Mouse (Mus musculus): Measurements from ENCODE around the gene Hmcn1. TPM values are rescaled to one million over a fixed set of nuclear protein-coding genes. Genes with fewer than 3 reads are reported as not detected.

Gene Hmcn1
- polyA plus RNA-seq, 1 experiment from 2014 or later: 6.3 TPM

DNA sequence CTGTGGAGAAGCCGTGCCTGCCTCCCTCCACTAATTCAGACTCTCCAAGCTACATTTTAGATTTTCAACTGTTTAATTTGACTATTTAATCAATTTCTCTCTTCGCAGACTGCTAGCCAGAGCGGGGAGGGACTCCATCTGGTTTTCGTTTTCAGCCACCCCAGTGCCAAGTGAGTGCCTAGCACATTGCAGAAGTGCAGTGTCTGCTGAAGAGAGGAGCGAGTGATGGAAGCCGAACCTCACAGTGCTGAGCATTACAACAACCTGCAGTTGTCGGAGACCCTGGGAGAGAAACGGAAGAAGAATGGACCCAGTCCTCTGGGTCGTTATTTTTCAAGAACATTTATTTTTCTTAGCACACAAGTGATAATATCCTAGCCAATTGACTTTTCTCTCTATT lies 59.6 kb downstream of the Hmcn1 start:
- Histone ChIP-seq H3K27ac (ENCODE audit: low read depth) (no peak overlapping the region), H3K9ac (ENCODE audit: low read length) (no peak overlapping the region), H3K9me3 (ENCODE audit: control insufficient read depth, low read length) (no peaks in the 10 kb centered on the region), H3K27me3 (replicated peaks; ENCODE audit: control insufficient read depth, insufficient read depth, low read length) (no peaks in the 10 kb centered on the region), H3K4me3 (ENCODE audit: low read depth, low read length) (no peak overlapping the region), H3K36me3 (ENCODE audit: control insufficient read depth, insufficient read depth, low read length) (no peaks in the 10 kb centered on the region), H3K4me1 (replicated peaks; ENCODE audit: control insufficient read depth, insufficient read depth, low read length) (0 out of 2 replicates have a peak, but pooled peaks cover 3% of the 10 kb centered on the region), H3K4me2 (ENCODE audit: low read length) (peak overlapping the region; percentile 34)
- WGBS: 24% methylated on average over 9 of the region's 9 CpGs
- ATAC-seq (replicated peaks; ENCODE audit: low FRiP score, low TSS enrichment, low read depth) (no peak), DNase-seq (ENCODE audit: low spot score) (no peak)

DNA sequence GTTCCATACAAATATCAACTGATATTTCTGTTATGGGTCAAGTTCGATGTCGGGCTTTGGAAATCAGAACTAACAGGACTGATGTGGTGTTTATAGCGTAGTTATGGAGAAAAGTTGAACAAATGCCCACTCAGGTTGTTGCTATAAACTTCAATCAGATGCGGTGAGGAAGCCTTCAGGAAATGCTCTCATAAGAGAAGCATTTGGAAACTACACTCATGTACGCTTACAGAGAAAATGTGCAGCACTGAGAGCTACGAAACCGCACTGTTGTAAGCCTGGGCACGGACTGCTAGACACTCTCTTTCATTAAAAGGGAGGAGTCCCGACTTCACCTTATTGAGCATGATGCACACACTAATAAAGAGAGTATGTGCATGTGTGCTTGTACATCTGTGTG lies 72.4 kb downstream of the Hmcn1 start:
- no peak overlapping the region for H3K9ac ChIP-seq (ENCODE audit: low read length)
- DNase-seq (ENCODE audit: low spot score): no peak
- no peak overlapping the region for H3K4me3 ChIP-seq (ENCODE audit: low read depth, low read length)
- H3K27me3 ChIP-seq (replicated peaks; ENCODE audit: control insufficient read depth, insufficient read depth, low read length): no peaks in the 10 kb centered on the region
- ATAC-seq (replicated peaks; ENCODE audit: low FRiP score, low TSS enrichment, low read depth): no peak
- H3K36me3 ChIP-seq (ENCODE audit: control insufficient read depth, insufficient read depth, low read length): no peaks in the 10 kb centered on the region
- WGBS: 84% methylated on average over 9 of the region's 9 CpGs
- no peak overlapping the region for H3K27ac ChIP-seq (ENCODE audit: low read depth)
- H3K4me2 ChIP-seq (ENCODE audit: low read length): no peak overlapping the region
- H3K9me3 ChIP-seq (ENCODE audit: control insufficient read depth, low read length): no peaks in the 10 kb centered on the region
- no peaks in the 10 kb centered on the region for H3K4me1 ChIP-seq (replicated peaks; ENCODE audit: control insufficient read depth, insufficient read depth, low read length)

DNA sequence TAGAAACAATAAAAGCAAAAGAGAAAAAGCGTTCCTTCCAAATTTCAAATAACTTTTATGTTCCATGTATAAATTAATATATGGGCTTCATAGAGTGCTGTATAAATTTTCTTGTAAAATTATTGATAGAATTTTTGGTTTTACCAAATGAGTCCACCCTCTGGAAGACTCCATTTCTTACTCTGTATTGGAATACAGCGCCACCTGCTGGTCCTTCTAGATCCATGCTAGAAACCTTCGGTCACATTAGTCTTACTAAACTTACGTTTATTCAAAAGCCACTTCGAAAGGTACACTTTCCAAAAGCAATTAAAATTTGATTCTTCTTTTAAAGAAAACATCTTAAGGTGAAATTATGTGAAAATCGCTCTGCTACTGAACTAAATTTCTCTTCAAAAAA lies 73.0 kb downstream of the Hmcn1 start:
- H3K27ac ChIP-seq (ENCODE audit: low read depth): no peak overlapping the region
- DNase-seq (ENCODE audit: low spot score) (no peak), ATAC-seq (replicated peaks; ENCODE audit: low FRiP score, low TSS enrichment, low read depth) (no peak)
- H3K9ac ChIP-seq (ENCODE audit: low read length): no peak overlapping the region
- H3K36me3 ChIP-seq (ENCODE audit: control insufficient read depth, insufficient read depth, low read length): no peaks in the 10 kb centered on the region
- H3K4me1 ChIP-seq (replicated peaks; ENCODE audit: control insufficient read depth, insufficient read depth, low read length): no peaks in the 10 kb centered on the region
- H3K4me2 ChIP-seq (ENCODE audit: low read length): no peak overlapping the region
- WGBS: 42% methylated on average over 6 of the region's 6 CpGs
- no peak overlapping the region for H3K4me3 ChIP-seq (ENCODE audit: low read depth, low read length)
- no peaks in the 10 kb centered on the region for H3K27me3 ChIP-seq (replicated peaks; ENCODE audit: control insufficient read depth, insufficient read depth, low read length)
- H3K9me3 ChIP-seq (ENCODE audit: control insufficient read depth, low read length): no peaks in the 10 kb centered on the region

DNA sequence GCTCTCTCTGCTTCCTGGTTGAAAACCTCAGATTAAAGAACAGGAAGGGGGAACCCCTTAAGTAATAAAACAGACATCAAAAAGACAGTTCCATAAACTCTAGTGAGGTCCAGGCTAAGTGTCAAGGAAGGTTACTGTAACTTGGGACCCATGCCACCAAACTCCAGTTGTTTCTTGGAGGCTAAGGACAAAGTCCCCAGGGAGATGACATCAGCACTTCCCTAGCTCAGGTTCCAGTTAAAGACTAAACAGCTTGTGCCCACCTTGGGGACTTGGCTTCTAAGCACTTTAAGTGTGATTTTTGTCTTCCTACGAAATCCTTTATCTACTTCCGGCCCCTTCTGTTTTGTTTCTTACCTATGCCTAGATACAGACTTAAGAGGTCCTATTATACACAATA lies 78.3 kb downstream of the Hmcn1 start:
- no peak overlapping the region for H3K27ac ChIP-seq (ENCODE audit: low read depth)
- DNase-seq (ENCODE audit: low spot score): no peak
- ATAC-seq (replicated peaks; ENCODE audit: low FRiP score, low TSS enrichment, low read depth): no peak
- H3K9me3 ChIP-seq (ENCODE audit: control insufficient read depth, low read length): no peaks in the 10 kb centered on the region
- H3K4me1 ChIP-seq (replicated peaks; ENCODE audit: control insufficient read depth, insufficient read depth, low read length): 0 out of 2 replicates have a peak, but pooled peaks cover 5% of the 10 kb centered on the region
- H3K4me2 ChIP-seq (ENCODE audit: low read length): no peak overlapping the region
- H3K27me3 ChIP-seq (replicated peaks; ENCODE audit: control insufficient read depth, insufficient read depth, low read length): no peaks in the 10 kb centered on the region
- H3K9ac ChIP-seq (ENCODE audit: low read length): no peak overlapping the region
- no peaks in the 10 kb centered on the region for H3K36me3 ChIP-seq (ENCODE audit: control insufficient read depth, insufficient read depth, low read length)
- H3K4me3 ChIP-seq (ENCODE audit: low read depth, low read length): no peak overlapping the region
- 72% methylated on average over 2 of the region's 2 CpGs for WGBS

DNA sequence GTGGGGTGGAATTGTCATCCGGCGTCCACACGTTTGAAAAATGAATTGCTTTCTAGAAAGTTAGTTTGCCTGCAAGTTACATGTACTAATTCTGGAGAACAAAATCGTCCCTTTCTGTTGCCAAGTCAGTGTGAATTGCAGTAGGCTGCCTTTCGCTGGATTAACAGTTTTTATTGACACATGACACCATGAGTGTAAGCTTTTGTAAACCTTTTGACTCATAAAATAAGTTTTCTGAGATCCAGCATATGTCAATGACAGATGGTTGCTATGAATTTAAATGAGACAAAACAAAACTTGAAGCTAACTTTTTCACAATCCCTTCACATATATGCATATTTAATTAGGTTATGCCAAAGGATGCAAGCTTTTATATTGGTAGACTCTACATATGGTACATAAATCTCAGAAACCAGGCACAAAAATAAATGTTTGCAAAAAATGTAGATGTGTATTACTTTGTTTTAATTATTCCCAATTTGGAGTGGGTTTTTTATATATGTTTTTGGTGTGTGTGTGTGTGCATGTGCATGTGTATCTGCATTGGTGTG lies 79.6 kb downstream of the Hmcn1 start:
- no peaks in the 10 kb centered on the region for H3K36me3 ChIP-seq (ENCODE audit: control insufficient read depth, insufficient read depth, low read length)
- H3K4me3 ChIP-seq (ENCODE audit: low read depth, low read length): no peak overlapping the region
- H3K27me3 ChIP-seq (replicated peaks; ENCODE audit: control insufficient read depth, insufficient read depth, low read length): no peaks in the 10 kb centered on the region
- DNase-seq (ENCODE audit: low spot score): no peak
- ATAC-seq (replicated peaks; ENCODE audit: low FRiP score, low TSS enrichment, low read depth): no peak
- 0 out of 2 replicates have a peak, but pooled peaks cover 5% of the 10 kb centered on the region for H3K4me1 ChIP-seq (replicated peaks; ENCODE audit: control insufficient read depth, insufficient read depth, low read length)
- H3K4me2 ChIP-seq (ENCODE audit: low read length): no peak overlapping the region
- no peak overlapping the region for H3K27ac ChIP-seq (ENCODE audit: low read depth)
- H3K9ac ChIP-seq (ENCODE audit: low read length): no peak overlapping the region
- WGBS: 80% methylated on average over 5 of the region's 5 CpGs
- no peaks in the 10 kb centered on the region for H3K9me3 ChIP-seq (ENCODE audit: control insufficient read depth, low read length)

DNA sequence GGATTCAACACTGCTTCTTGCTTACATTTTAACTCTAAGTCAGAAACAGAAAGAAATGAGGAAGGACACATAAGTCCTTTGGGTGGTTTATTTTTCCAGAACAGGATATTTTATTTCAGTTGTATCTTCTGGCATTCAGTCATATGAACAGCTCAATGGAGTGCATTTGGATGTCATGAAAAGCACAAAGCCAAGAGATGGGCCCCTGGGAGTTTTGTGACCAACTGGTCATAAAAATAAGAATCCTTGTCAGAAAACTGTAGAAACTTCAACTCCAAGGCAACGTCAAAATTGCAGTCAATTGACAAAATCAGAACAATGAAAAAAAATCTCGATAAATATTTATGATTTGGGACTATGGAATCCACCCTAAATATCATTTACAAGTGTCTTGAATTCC lies 83.6 kb downstream of the Hmcn1 start:
- Histone ChIP-seq H3K4me2 (ENCODE audit: low read length) (no peak overlapping the region), H3K9ac (ENCODE audit: low read length) (no peak overlapping the region), H3K4me1 (replicated peaks; ENCODE audit: control insufficient read depth, insufficient read depth, low read length) (no peaks in the 10 kb centered on the region), H3K36me3 (ENCODE audit: control insufficient read depth, insufficient read depth, low read length) (no peaks in the 10 kb centered on the region), H3K27ac (ENCODE audit: low read depth) (no peak overlapping the region), H3K27me3 (replicated peaks; ENCODE audit: control insufficient read depth, insufficient read depth, low read length) (no peaks in the 10 kb centered on the region), H3K9me3 (ENCODE audit: control insufficient read depth, low read length) (no peaks in the 10 kb centered on the region), H3K4me3 (ENCODE audit: low read depth, low read length) (no peak overlapping the region)
- DNase-seq (ENCODE audit: low spot score): no peak
- WGBS: 81% methylated on average over 2 of the region's 2 CpGs
- ATAC-seq (replicated peaks; ENCODE audit: low FRiP score, low TSS enrichment, low read depth): no peak

DNA sequence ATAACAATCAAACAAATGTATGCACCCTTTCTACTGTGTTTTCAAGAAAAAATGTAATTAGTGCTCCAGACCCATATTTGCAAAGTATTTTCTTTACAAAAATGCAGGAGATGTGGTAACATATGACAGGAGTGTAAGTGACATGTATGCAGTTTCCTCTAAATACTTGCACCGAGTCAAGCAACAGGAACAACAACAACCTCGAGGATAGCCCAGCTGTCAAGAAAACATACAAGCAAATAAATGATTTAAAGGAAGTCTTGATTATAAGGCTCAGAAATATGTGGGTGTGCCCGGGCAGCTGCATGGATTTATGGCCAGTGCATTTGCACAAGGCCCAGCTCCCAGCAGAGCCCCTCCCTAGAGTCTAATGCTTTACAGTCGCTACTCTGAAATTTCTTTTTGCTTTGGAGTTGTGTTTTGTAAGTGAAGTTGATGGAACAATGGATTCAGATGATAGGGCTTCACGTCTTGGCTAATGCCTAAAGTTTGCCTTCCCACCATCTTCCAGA lies 99.5 kb downstream of the Hmcn1 start:
- no peaks in the 10 kb centered on the region for H3K4me1 ChIP-seq (replicated peaks; ENCODE audit: control insufficient read depth, insufficient read depth, low read length)
- no peak overlapping the region for H3K4me3 ChIP-seq (ENCODE audit: low read depth, low read length)
- DNase-seq (ENCODE audit: low spot score) (no peak), ATAC-seq (replicated peaks; ENCODE audit: low FRiP score, low TSS enrichment, low read depth) (no peak)
- H3K9me3 ChIP-seq (ENCODE audit: control insufficient read depth, low read length): no peaks in the 10 kb centered on the region
- no peaks in the 10 kb centered on the region for H3K27me3 ChIP-seq (replicated peaks; ENCODE audit: control insufficient read depth, insufficient read depth, low read length)
- no peaks in the 10 kb centered on the region for H3K36me3 ChIP-seq (ENCODE audit: control insufficient read depth, insufficient read depth, low read length)
- H3K9ac ChIP-seq (ENCODE audit: low read length): no peak overlapping the region
- no peak overlapping the region for H3K27ac ChIP-seq (ENCODE audit: low read depth)
- H3K4me2 ChIP-seq (ENCODE audit: low read length): no peak overlapping the region
- 61% methylated on average over 5 of the region's 5 CpGs for WGBS

DNA sequence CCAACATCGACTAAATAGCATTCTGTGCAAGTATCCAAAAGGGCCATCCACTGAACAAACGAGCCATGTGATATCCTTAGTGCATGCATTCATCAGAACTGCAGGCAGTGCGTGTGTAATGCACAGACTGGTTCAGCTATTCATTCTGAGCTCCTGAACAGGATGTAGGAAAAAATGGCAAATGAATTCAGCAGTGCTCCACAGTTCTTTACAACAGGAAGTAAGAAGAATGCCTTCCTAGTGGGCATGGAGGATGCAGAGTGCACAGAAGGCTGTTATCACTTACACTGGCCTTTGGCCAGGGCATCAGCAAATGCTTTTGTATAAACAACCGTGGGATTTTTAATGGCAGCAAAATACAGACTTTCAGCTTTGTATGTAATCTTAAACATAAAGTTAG lies 103.2 kb downstream of the Hmcn1 start:
- ATAC-seq (replicated peaks; ENCODE audit: low FRiP score, low TSS enrichment, low read depth) (no peak), DNase-seq (ENCODE audit: low spot score) (no peak)
- Histone ChIP-seq H3K4me2 (ENCODE audit: low read length) (no peak overlapping the region), H3K36me3 (ENCODE audit: control insufficient read depth, insufficient read depth, low read length) (no peaks in the 10 kb centered on the region), H3K27me3 (replicated peaks; ENCODE audit: control insufficient read depth, insufficient read depth, low read length) (no peaks in the 10 kb centered on the region), H3K4me1 (replicated peaks; ENCODE audit: control insufficient read depth, insufficient read depth, low read length) (no peaks in the 10 kb centered on the region), H3K4me3 (ENCODE audit: low read depth, low read length) (no peak overlapping the region), H3K9ac (ENCODE audit: low read length) (no peak overlapping the region), H3K27ac (ENCODE audit: low read depth) (no peak overlapping the region), H3K9me3 (ENCODE audit: control insufficient read depth, low read length) (no peaks in the 10 kb centered on the region)
- WGBS: 75% methylated on average over 4 of the region's 4 CpGs

DNA sequence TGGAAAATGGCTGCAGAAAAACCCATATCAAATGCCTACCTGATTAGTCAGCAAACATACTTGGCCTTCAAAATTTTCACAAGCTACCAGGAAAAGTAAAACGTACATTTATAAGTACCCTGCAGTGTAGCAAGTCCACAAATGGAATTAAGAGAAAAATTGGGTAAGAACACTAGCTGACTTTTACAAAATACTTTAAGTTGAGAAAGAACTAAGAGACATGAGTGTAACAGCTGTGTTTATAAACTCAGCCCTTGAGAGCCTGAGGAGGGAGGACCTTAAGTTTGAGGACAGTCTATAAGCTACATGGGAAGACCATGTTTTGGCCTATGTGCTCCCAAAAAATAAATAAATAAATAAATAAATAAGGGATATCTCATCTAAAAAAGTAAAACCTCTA lies 107.0 kb downstream of the Hmcn1 start:
- Histone ChIP-seq H3K4me1 (replicated peaks; ENCODE audit: control insufficient read depth, insufficient read depth, low read length) (no peaks in the 10 kb centered on the region), H3K36me3 (ENCODE audit: control insufficient read depth, insufficient read depth, low read length) (no peaks in the 10 kb centered on the region), H3K4me3 (ENCODE audit: low read depth, low read length) (no peak overlapping the region), H3K9me3 (ENCODE audit: control insufficient read depth, low read length) (no peaks in the 10 kb centered on the region), H3K4me2 (ENCODE audit: low read length) (no peak overlapping the region), H3K27ac (ENCODE audit: low read depth) (no peak overlapping the region), H3K27me3 (replicated peaks; ENCODE audit: control insufficient read depth, insufficient read depth, low read length) (no peaks in the 10 kb centered on the region), H3K9ac (ENCODE audit: low read length) (no peak overlapping the region)
- no peak for ATAC-seq (replicated peaks; ENCODE audit: low FRiP score, low TSS enrichment, low read depth)
- 65% methylated on average over 1 of the region's 1 CpGs for WGBS
- DNase-seq (ENCODE audit: low spot score): no peak

All from intestine, embryonic 14.5 days (tissue).